Mouse (Mus musculus): ENCODE data around the gene Ms4a6c. TPM values are rescaled to one million over a fixed set of nuclear protein-coding genes. Genes with fewer than 3 reads are reported as not detected.

Ms4a6c gene
- 117 and 149 TPM in 2 replicates for total RNA-seq (2023)

GRCm38 (mm10) chr19:11469215-11469614, at the start of gene Ms4a6c:
Ms4a6c (plus strand) TSS chr19:11469366.

GRCm38 (mm10) chr19:11443338-11443737, 25.8 kb upstream of the Ms4a6c start, which contains the start of gene Ms4a4b:
Ms4a4b (plus strand) TSS chr19:11443553.

GRCm38 (mm10) chr19:11485746-11486145, 16.6 kb downstream of the Ms4a6c start, which contains the start of gene Gm8369:
Gm8369 (plus strand) TSS chr19:11485938.

GRCm38 (mm10) chr19:11516246-11516645, 47.1 kb downstream of the Ms4a6c start, which contains the start of gene Ms4a6b:
Ms4a6b (plus strand) TSS chr19:11516512.

Other genes with a start within 250 kb of the Ms4a6c start
- gene Ms4a12, start 236.9 kb upstream of the Ms4a6c start, total RNA-seq (2023): not detected in 2 replicates
- gene Ms4a1, start 203.1 kb upstream of the Ms4a6c start, total RNA-seq (2023): 0.86 and 0.95 TPM in 2 replicates
- gene Ms4a5, start 185.5 kb upstream of the Ms4a6c start, total RNA-seq (2023): not detected in 2 replicates
- gene Ms4a14, start 154.9 kb upstream of the Ms4a6c start, total RNA-seq (2023): not detected in 2 replicates
- 0.25 TPM in 1 of 2 replicates, not detected in the other for gene Ms4a7, start 133.2 kb upstream of the Ms4a6c start, total RNA-seq (2023)
- gene Ms4a4a, start 93.8 kb upstream of the Ms4a6c start, total RNA-seq (2023): 8.6 and 9.1 TPM in 2 replicates
- 26.6 and 27.6 TPM in 2 replicates for gene Ms4a4c, start 64.6 kb upstream of the Ms4a6c start, total RNA-seq (2023)
- gene Ms4a4b, start 25.8 kb upstream of the Ms4a6c start, total RNA-seq (2023): 3.4 and 5.1 TPM in 2 replicates
- 1.5 and 2.4 TPM in 2 replicates for gene Gm8369, start 16.6 kb downstream of the Ms4a6c start, total RNA-seq (2023)
- 11.9 and 14.9 TPM in 2 replicates for gene Ms4a6b, start 47.1 kb downstream of the Ms4a6c start, total RNA-seq (2023)
- gene Ms4a4d, start 67.4 kb downstream of the Ms4a6c start, total RNA-seq (2023): not detected in 2 replicates
- gene Ms4a6d, start 135.5 kb downstream of the Ms4a6c start, total RNA-seq (2023): 5.6 and 9.4 TPM in 2 replicates
- 3.3 and 3.5 TPM in 2 replicates for gene Ms4a2, start 154.4 kb downstream of the Ms4a6c start, total RNA-seq (2023)
- 72.4 and 78.0 TPM in 2 replicates for gene Ms4a3, start 171.5 kb downstream of the Ms4a6c start, total RNA-seq (2023)
- gene Oosp2, start 191.2 kb downstream of the Ms4a6c start, total RNA-seq (2023): 1.0 TPM in 1 of 2 replicates, not detected in the other
- not detected in 2 replicates for gene Oosp1, start 221.8 kb downstream of the Ms4a6c start, total RNA-seq (2023)
- gene Oosp3, start 227.7 kb downstream of the Ms4a6c start, total RNA-seq (2023): not detected in 2 replicates